Mouse (Mus musculus): Measurements from ENCODE around the gene Heca. TPM values are rescaled to one million over a fixed set of nuclear protein-coding genes. Genes with fewer than 3 reads are reported as not detected.
A peak's percentile ranks its signal among the peaks of the same experiment; 100 is the strongest.
"Not testable (repeated sequence)": the region's sequence is repeated elsewhere in the genome, so short reads cannot be mapped to it uniquely, and the experiment has no call there.

Heca gene
- polyA plus RNA-seq, 1 experiment from 2014 or later, result 7.2 TPM

DNA sequence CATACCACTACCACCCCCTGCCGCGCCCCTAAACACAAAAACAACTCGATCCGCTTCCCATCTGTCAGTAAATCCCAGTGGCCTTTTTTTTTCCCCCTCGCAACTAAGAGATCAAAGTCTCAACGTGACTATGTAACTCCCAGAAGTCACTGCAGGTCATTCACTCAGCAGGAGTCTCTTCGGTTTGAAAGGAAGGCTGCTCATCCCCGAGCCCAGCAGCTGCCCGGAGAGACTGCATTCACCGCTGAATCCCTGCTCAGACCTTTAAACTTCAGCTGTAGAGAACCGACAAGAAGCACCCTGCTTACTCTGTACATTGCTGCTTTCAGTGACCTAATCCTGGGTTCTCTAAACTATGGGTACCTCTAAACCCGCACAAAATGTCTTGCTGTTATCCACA, 120.5 kb downstream of the Heca start:
- ATAC-seq (peak; percentile 29; the same call in 1 of the 2 replicates), DNase-seq (ENCODE audit: low spot score) (peak; percentile 51)
- H3K4me2 ChIP-seq (ENCODE audit: low read length), result peak overlapping the region; percentile 33
- no peak overlapping the region for H3K4me3 ChIP-seq (ENCODE audit: low read depth, low read length)
- no peaks in the 10 kb centered on the region for H3K36me3 ChIP-seq (ENCODE audit: control insufficient read depth, insufficient read depth, low read length)
- H3K9me3 ChIP-seq (replicated peaks; ENCODE audit: control insufficient read depth, low read length), result no peaks in the 10 kb centered on the region
- 2% methylated on average over 12 of the region's 12 CpGs for WGBS
- no peak overlapping the region for H3K27ac ChIP-seq (ENCODE audit: low read depth, low read length)
- H3K4me1 ChIP-seq (ENCODE audit: control insufficient read depth, insufficient read depth, low read length), result no peaks in the 10 kb centered on the region
- 0 out of 2 replicates have a peak overlapping the region, but pooled peaks have one; percentile 10 for H3K9ac ChIP-seq (ENCODE audit: low read length)
- no peaks in the 10 kb centered on the region for H3K27me3 ChIP-seq (replicated peaks; ENCODE audit: control insufficient read depth, insufficient read depth, low read length)

GRCm38 (mm10) chr10:17820422-17820821, 127.4 kb downstream of the Heca start:
- ATAC-seq; H3K4me3 ChIP-seq (ENCODE audit: low read depth, low read length); H3K4me1 ChIP-seq (ENCODE audit: control insufficient read depth, insufficient read depth, low read length); DNase-seq (ENCODE audit: low spot score); H3K4me2 ChIP-seq (ENCODE audit: low read length); H3K9me3 ChIP-seq (replicated peaks; ENCODE audit: control insufficient read depth, low read length); H3K27ac ChIP-seq (ENCODE audit: low read depth, low read length); H3K36me3 ChIP-seq (ENCODE audit: control insufficient read depth, insufficient read depth, low read length); H3K9ac ChIP-seq (ENCODE audit: low read length); H3K27me3 ChIP-seq (replicated peaks; ENCODE audit: control insufficient read depth, insufficient read depth, low read length): not testable (repeated sequence)
- WGBS, result 69% methylated on average over 7 of the region's 7 CpGs

Other genes starting within 250 kb of the Heca start
- 50.8 and 62.7 TPM in 2 replicates for gene Cited2, start 224.8 kb downstream of the Heca start, polyA plus RNA-seq (2014; fragmentation: Nextera tagmentation; extraction: Ambion mirVana)
- 0.54 and 0.57 TPM in 2 replicates for gene Txlnb, start 151.8 kb downstream of the Heca start, polyA plus RNA-seq (2014; fragmentation: Nextera tagmentation; extraction: Ambion mirVana)
- gene Abracl, start 75.2 kb upstream of the Heca start, polyA plus RNA-seq (2014; fragmentation: Nextera tagmentation; extraction: Ambion mirVana), result 235 and 270 TPM in 2 replicates
- gene Reps1, start 107.8 kb upstream of the Heca start, polyA plus RNA-seq (2014; fragmentation: Nextera tagmentation; extraction: Ambion mirVana), result 18.5 and 18.7 TPM in 2 replicates